Mouse (Mus musculus) left cerebral cortex, postnatal 4 days (tissue): Measurements from ENCODE around the gene Gm45618. TPM values are rescaled to one million over a fixed set of nuclear protein-coding genes. Genes with fewer than 3 reads are reported as not detected.
A peak's percentile ranks its signal among the peaks of the same experiment; 100 is the strongest.
"Not testable (repeated sequence)": the region's sequence is repeated elsewhere in the genome, so short reads cannot be mapped to it uniquely, and the experiment has no call there.

Experiments
- DNase-seq: peaks from one replicate; pipeline ENCODE4 v3.0.0-alpha.2; 2022
- intact Hi-C: fragments of 180-260 bp; cut with DNase I; formaldehyde crosslinking; loops from one replicate; pipeline ENCODE4 v1.15.1; 2025
- total RNA-seq, 2 experiments: library from RNA; stranded (reverse); gene quantifications; 2 replicates each; pipeline ENCODE4 v1.2.3; 2021

Gm45618 gene
- total RNA-seq = not detected

GRCm38 (mm10) chr7:142120629-142121028 is at the start of gene Gm45618:
Gene Gm45618 (minus strand): TSS chr7:142120729.
- DNase-seq, intact Hi-C loops: not testable (repeated sequence)

DNA sequence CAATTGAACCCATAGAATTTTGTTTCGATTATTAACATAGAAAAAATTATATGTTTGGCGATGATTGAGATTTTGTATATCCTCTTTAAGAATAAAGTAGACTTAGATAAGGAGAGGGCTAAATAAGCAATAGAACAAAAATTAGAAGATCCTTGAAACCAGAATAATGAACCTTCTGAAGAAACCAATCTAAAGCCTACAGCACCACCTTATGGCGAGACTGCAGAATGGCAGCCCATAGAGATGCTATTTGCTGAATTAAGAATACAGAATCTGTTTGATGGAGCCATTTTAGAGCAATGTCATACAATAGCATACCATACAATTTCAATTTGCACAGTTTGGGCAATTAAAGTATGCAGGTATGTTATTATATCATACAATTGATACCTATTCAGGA is 49.3 kb upstream of the Gm45618 start:
- no peak for DNase-seq
- intact Hi-C loops = no loop called here

DNA sequence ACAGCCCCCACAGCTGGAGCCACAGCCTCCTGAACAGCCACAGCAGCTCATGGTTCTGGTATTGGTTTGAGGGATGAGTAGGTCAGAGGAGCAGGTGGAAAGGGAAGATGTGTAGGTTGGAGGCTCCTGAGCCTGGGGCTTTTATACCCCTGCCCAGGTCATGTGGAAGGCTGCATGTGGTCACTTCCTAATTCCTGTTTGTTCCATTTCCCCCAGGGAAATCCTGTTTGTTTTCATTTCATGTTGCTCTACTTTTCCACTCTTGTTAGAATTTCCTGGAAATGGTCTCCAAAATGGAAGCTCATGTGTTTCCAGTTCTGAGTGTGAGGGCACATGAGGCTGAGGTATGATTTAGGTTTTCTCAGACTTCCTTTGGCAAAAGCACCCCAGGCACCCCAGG is 45.1 kb upstream of the Gm45618 start, which contains the start of gene Gm4553:
Gene Gm4553 (minus strand): TSS at position 101 of the 400 bp plus-strand sequence.
- intact Hi-C loops = not testable (repeated sequence)

GRCm38 (mm10) chr7:142159366-142159765 is 38.8 kb upstream of the Gm45618 start:
- intact Hi-C loops = no loop called here
- DNase-seq = no peak

More for the DNA sequence above, 45.1 kb upstream of the Gm45618 start, which contains the start of gene Gm4553:
- not testable (repeated sequence) for DNase-seq

- DNase-seq, intact Hi-C loops: not testable (repeated sequence)
Measured at GRCm38 (mm10) chr7:142157013-142157412, 36.5 kb upstream of the Gm45618 start, which contains the start of gene Gm29735. Gene Gm29735 (minus strand): TSS chr7:142157113.

- intact Hi-C loops = no loop called here
- DNase-seq = no peak
Measured at GRCm38 (mm10) chr7:142155308-142155707, 34.8 kb upstream of the Gm45618 start.

DNA sequence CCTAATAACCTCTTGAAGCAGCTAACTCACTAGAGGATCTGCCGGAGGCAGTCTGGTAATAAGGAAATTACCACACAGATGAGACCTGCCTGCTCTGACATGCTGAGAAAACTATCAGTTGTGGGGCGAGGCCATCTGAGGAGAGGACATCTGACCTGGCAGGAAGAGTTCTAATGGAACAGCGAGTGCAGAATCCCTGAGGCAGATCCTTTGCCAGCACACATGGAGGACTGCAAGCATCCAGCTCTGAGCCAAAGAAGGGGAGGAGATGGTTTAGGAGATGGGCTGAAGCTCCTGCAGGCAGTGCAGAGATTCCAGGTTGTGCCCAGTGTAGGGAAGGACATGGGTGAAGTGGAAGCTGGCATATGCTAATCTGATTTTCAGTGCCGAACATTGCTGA is 31.7 kb upstream of the Gm45618 start:
- no peak for DNase-seq
- intact Hi-C loops = no loop called here

- intact Hi-C loops = loop anchor here (10.0 kb wide), 1 partner anchor 96 kb away; the partner anchor contains the start of gene Gm40460
- DNase-seq = no peak
Measured at GRCm38 (mm10) chr7:142148633-142149032, 28.1 kb upstream of the Gm45618 start.

- DNase-seq = peak; percentile 56
Measured at GRCm38 (mm10) chr7:142146033-142146432, 25.5 kb upstream of the Gm45618 start.

DNA sequence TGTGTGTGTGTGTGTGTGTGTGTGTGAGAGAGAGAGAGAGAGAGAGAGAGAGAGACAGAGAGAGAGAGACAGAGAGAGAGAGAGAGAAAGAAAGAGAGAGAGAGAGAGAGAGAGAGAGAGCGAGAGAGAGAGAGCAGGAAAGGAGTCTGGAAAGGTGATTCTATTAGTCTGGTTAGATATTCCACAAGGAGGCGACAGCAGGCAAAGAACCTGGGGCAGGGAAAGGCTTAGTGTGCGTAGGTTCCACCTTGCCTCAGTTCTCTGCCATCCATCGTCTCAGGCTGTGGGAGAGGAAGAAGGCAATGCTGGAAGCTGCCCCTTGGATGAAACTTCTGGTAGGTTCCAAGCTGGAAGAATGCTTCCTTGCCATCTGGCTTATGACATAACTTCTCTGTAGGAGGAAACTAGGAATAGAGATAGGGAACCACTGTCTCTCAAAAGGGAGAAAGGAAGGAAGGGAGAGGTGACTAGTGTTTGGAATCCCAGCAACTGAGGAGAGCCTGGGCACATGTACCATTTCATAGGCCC is 24.9 kb upstream of the Gm45618 start:
- intact Hi-C loops = loop anchor here (10.0 kb wide), 1 partner anchor 99 kb away; the partner anchor contains the start of gene Gm40460
- no peak for DNase-seq

More at GRCm38 (mm10) chr7:142146033-142146432, 25.5 kb upstream of the Gm45618 start:
- intact Hi-C loops = loop anchor here (10.0 kb wide), 1 partner anchor 99 kb away; the partner anchor contains the start of gene Gm40460

DNA sequence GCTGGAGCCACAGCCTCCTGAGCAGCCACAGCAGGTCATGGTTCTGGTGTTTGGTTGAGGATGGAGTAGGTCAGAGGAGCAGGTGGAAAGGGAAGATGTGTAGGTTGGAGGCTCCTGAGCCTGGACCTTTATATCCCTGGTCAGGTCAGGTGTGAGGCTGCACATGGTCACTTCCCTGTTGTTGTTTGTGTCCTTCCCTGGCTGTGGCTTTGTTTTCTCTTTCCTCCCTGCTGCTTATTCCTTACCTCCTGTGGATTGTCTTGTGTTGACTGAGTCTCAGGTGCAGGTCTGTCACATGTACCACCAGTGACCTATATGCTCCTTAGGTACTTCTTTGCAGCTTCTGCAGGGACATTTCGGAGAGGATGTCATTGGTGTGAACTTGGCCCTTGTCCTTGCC is 24.0 kb upstream of the Gm45618 start, which contains the start of gene Gm45337:
Gene Gm45337 (minus strand): TSS at position 101 of the 400 bp plus-strand sequence.
- intact Hi-C loops = loop anchor here (10.0 kb wide), 1 partner anchor 100 kb away; the partner anchor contains the start of gene Gm40460
- no peak for DNase-seq

GRCm38 (mm10) chr7:142143506-142144010 is 23.0 kb upstream of the Gm45618 start:
- DNase-seq = not testable (repeated sequence)
- intact Hi-C loops = loop anchor here (10.0 kb wide), 1 partner anchor 101 kb away; the partner anchor contains the start of gene Gm40460

DNA sequence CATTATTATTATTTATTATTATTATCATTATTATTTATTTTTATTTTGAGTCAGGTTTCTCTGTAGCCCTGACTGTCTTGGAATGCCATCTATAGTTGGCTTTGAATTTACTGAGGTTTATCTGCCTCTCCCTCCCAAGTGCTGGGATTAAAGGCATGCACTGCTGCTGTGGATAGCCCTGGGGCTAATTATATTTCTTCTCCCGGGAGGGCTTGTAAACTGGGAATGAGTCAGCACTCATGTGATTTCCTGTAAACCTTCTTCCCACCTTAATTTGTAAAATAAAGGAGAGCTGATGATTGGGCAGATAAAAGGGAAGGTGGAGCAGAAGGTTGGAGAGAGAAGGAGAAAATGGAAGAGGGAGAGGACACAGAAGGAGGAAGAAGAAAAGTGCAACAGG is 20.2 kb upstream of the Gm45618 start:
- intact Hi-C loops = loop anchor here (10.0 kb wide), 1 partner anchor 104 kb away; the partner anchor contains the start of gene Gm40460

DNA sequence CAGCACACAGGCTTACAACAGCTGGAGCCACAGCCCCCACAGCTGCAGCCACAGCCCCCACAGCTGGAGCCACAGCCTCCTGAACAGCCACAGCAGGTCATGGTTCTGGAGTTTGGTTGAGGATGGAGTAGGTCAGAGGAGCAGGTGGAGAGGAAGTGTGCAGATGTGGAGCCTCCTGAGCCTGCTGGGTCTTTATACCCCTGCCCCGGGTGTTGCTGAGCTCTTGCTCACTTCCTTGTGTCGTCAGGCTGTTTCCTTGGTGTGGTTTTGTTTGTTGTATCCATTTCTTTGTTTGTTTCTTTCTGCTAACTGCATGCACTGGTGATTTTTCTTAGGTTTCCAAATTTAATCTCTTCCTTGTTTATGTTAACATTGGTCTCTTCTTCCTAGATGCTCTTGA is 15.4 kb upstream of the Gm45618 start, which contains the start of gene Gm39115:
Gene Gm39115 (minus strand): TSS at position 101 of the 400 bp plus-strand sequence.
- intact Hi-C loops, DNase-seq: not testable (repeated sequence)

More for the DNA sequence above, 20.2 kb upstream of the Gm45618 start:
- DNase-seq = no peak

- intact Hi-C loops = no loop called here
- peak; percentile 22 for DNase-seq
Measured at GRCm38 (mm10) chr7:142134206-142134995, 13.9 kb upstream of the Gm45618 start.

GRCm38 (mm10) chr7:142128843-142129242 is 8.3 kb upstream of the Gm45618 start:
- no peak for DNase-seq
- intact Hi-C loops = no loop called here

- peak; percentile 26 for DNase-seq
Measured at GRCm38 (mm10) chr7:142119632-142120031, 897 bp downstream of the Gm45618 start.

DNA sequence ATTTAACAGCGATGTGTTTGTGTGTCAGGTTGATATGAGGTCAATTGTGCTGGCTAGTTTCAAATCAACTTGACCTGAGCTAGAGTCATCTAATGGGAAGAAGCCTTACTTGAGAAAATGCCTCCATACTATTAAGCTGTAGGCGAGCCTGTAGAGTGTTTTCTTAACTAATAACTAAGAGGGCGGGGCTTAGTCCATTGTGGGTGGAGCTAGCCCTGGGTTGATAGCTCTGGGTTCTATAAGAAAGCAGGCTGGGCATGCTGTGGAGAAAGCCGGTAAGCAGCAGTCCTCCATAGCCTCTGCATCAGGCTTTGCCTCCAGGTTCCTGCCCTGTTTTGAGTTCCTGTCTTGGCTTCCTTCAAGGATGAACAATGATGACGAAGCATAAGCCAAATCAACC is 15.8 kb downstream of the Gm45618 start:
- intact Hi-C loops = no loop called here

More at GRCm38 (mm10) chr7:142119632-142120031, 897 bp downstream of the Gm45618 start:
- intact Hi-C loops = no loop called here

DNA sequence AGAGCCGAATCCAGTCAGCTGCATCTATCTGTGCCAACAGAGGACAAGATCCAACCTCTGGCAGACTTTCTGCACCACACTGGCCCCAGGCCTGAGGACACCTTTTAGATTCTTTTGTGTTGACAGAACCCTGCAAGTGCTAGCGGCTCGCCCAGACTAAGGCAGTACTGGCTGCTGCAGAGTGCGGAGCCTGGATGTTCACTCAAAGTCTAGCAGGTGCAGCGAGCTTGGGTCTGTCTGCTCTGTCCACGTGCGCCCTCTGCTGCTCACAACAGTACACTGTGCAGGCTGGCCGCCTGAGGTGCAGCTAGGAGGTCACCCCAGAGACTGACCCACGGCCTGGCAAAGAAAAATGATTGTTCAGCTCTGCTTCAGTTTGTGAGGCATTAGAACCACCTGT is 22.8 kb downstream of the Gm45618 start:
- peak; percentile 85 for DNase-seq
- intact Hi-C loops = no loop called here

More for the DNA sequence above, 15.8 kb downstream of the Gm45618 start:
- DNase-seq = no peak

DNA sequence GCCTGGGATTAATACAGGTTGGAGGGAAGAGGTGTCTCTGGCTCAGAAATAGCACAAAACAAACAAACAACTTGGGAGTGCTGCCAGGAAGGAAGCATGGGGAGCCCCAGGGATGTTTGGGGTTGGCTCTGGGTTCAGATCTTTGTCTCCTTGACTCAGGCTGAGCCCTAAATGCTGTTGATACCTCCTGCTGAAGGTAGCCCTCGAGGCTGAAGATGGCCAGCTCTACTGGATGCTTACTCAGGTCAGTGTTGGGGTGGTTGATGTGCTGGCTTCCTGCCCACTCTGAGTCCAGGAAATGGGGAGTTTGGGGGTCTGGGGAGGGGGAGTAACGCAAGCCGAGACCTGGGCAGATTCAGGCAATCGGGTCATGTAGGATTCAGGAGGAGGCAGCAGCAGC is 23.8 kb downstream of the Gm45618 start:
- intact Hi-C loops = no loop called here
- no peak for DNase-seq
